Mouse (Mus musculus) midbrain, embryonic 11.5 days (tissue): Measurements from ENCODE around the gene Slc35f3. TPM values are rescaled to one million over a fixed set of nuclear protein-coding genes. Genes with fewer than 3 reads are reported as not detected.

Source experiments
- ATAC-seq: fragments of 200-750 bp; cut with Nextera tagmentation; 2 replicates; pipeline ENCODE4 v1.8.0; 2017; ENCODE audit warnings: moderate TSS enrichment, moderate library complexity; ENCODE audit not compliant: low FRiP score
- DNase-seq: peaks from one replicate; pipeline ENCODE4 v3.0.0; 2015; ENCODE audit warnings: low spot score; ENCODE audit errors: missing footprints
- H3K27ac ChIP-seq: fragments of 300-500 bp; sonication (generic); 2 replicates; pipeline ENCODE4 v1.5.1; 2014; ENCODE audit warnings: low read depth, low read length
- H3K27me3 ChIP-seq: fragments of 300-500 bp; sonication (generic); 2 replicates; pipeline ENCODE4 v1.6.1; 2014; ENCODE audit warnings: mild to moderate bottlenecking, low read length, moderate library complexity, mixed read lengths; ENCODE audit not compliant: control insufficient read depth, insufficient read depth
- H3K36me3 ChIP-seq: fragments of 300-500 bp; sonication (generic); 2 replicates; pipeline ENCODE4 v1.6.1; 2014; ENCODE audit warnings: mild to moderate bottlenecking, low read length, moderate library complexity, mixed read lengths; ENCODE audit not compliant: control insufficient read depth, insufficient read depth
- H3K4me1 ChIP-seq: fragments of 300-500 bp; sonication (generic); 2 replicates; pipeline ENCODE4 v1.6.1; 2014; ENCODE audit warnings: low read length; ENCODE audit not compliant: control insufficient read depth, insufficient read depth
- H3K4me2 ChIP-seq: fragments of 300-500 bp; sonication (generic); 2 replicates; pipeline ENCODE4 v1.6.1; 2014; ENCODE audit warnings: mild to moderate bottlenecking, moderate library complexity
- H3K4me3 ChIP-seq: fragments of 300-500 bp; sonication (generic); 2 replicates; pipeline ENCODE4 v1.5.1; 2014; ENCODE audit warnings: low read depth, low read length
- H3K9ac ChIP-seq: fragments of 300-500 bp; sonication (generic); 2 replicates; pipeline ENCODE4 v1.6.1; 2014; ENCODE audit warnings: low read length
- H3K9me3 ChIP-seq: fragments of 300-500 bp; sonication (generic); 2 replicates; pipeline ENCODE4 v1.6.1; 2016; ENCODE audit warnings: low read length; ENCODE audit not compliant: control insufficient read depth
- WGBS: fragments of 180-500 bp; shearing (Covaris S2); extraction: QIAGEN DNeasy Blood & Tissue Kit; methylation state at CpG from one replicate; pipeline ENCODE4 v1.1.7; 2014; 5-methylcytosine and 5-hydroxymethylcytosine counted together
- polyA plus RNA-seq: library from polyadenylated mRNA; unstranded; fragments of >200 nt; fragmentation: Nextera tagmentation; extraction: Ambion mirVana; gene quantifications from 2 replicates; pipeline ENCODE4 v1.2.1, GENCODE M21; 2014

Slc35f3 gene
- polyA plus RNA-seq, 1 experiment from 2014 or later: not detected

GRCm38 (mm10) chr8:126309015-126309414, 10.7 kb downstream of the Slc35f3 start:
- ATAC-seq (no peak), DNase-seq (no peak)
- 64% methylated on average over 1 of the region's 1 CpGs for WGBS

GRCm38 (mm10) chr8:126324931-126325330, 26.6 kb downstream of the Slc35f3 start:
- Histone ChIP-seq H3K9ac (no peak overlapping the region), H3K36me3 (no peaks in the 10 kb centered on the region), H3K27ac (no peak overlapping the region), H3K9me3 (no peaks in the 10 kb centered on the region), H3K4me3 (no peak overlapping the region), H3K4me1 (no peaks in the 10 kb centered on the region), H3K27me3 (no peaks in the 10 kb centered on the region), H3K4me2 (no peak overlapping the region)
- 78% methylated on average over 2 of the region's 2 CpGs for WGBS
- DNase-seq (no peak), ATAC-seq (no peak)

More at GRCm38 (mm10) chr8:126309015-126309414, 10.7 kb downstream of the Slc35f3 start:
- Histone ChIP-seq H3K36me3 (no peaks in the 10 kb centered on the region), H3K4me2 (no peak overlapping the region), H3K27me3 (no peaks in the 10 kb centered on the region), H3K4me1 (no peaks in the 10 kb centered on the region), H3K9me3 (no peaks in the 10 kb centered on the region), H3K9ac (no peak overlapping the region), H3K27ac (no peak overlapping the region), H3K4me3 (no peak overlapping the region)

GRCm38 (mm10) chr8:126326136-126326535, 27.8 kb downstream of the Slc35f3 start:
- no peak overlapping the region for H3K4me3 ChIP-seq
- no peaks in the 10 kb centered on the region for H3K9me3 ChIP-seq
- H3K27ac ChIP-seq: no peak overlapping the region
- H3K9ac ChIP-seq: no peak overlapping the region
- 68% methylated on average over 1 of the region's 1 CpGs for WGBS
- no peaks in the 10 kb centered on the region for H3K4me1 ChIP-seq
- H3K4me2 ChIP-seq: no peak overlapping the region
- H3K36me3 ChIP-seq: no peaks in the 10 kb centered on the region
- no peak for DNase-seq
- no peaks in the 10 kb centered on the region for H3K27me3 ChIP-seq
- no peak for ATAC-seq

- Histone ChIP-seq H3K4me3 (no peak overlapping the region), H3K27ac (no peak overlapping the region), H3K36me3 (no peaks in the 10 kb centered on the region), H3K27me3 (no peaks in the 10 kb centered on the region), H3K4me2 (no peak overlapping the region), H3K9ac (no peak overlapping the region), H3K4me1 (no peaks in the 10 kb centered on the region), H3K9me3 (no peaks in the 10 kb centered on the region)
- ATAC-seq: no peak
- 85% methylated on average over 8 of the region's 8 CpGs for WGBS
- no peak for DNase-seq
Measured at GRCm38 (mm10) chr8:126326731-126327130, 28.4 kb downstream of the Slc35f3 start.

GRCm38 (mm10) chr8:126327786-126328185, 29.4 kb downstream of the Slc35f3 start:
- Histone ChIP-seq H3K27me3 (no peaks in the 10 kb centered on the region), H3K36me3 (no peaks in the 10 kb centered on the region), H3K9ac (no peak overlapping the region), H3K4me1 (no peaks in the 10 kb centered on the region), H3K9me3 (no peaks in the 10 kb centered on the region), H3K27ac (no peak overlapping the region), H3K4me3 (no peak overlapping the region), H3K4me2 (no peak overlapping the region)
- DNase-seq (no peak), ATAC-seq (no peak)
- WGBS: 82% methylated on average over 5 of the region's 5 CpGs

GRCm38 (mm10) chr8:126338864-126339263, 40.5 kb downstream of the Slc35f3 start:
- Histone ChIP-seq H3K4me3 (no peak overlapping the region), H3K9me3 (no peaks in the 10 kb centered on the region), H3K4me2 (no peak overlapping the region), H3K27me3 (no peaks in the 10 kb centered on the region), H3K9ac (no peak overlapping the region), H3K36me3 (no peaks in the 10 kb centered on the region), H3K4me1 (no peaks in the 10 kb centered on the region), H3K27ac (no peak overlapping the region)
- WGBS: 95% methylated on average over 2 of the region's 3 CpGs
- DNase-seq: no peak
- no peak for ATAC-seq

- Histone ChIP-seq H3K9me3 (no peaks in the 10 kb centered on the region), H3K27ac (no peak overlapping the region), H3K4me1 (no peaks in the 10 kb centered on the region), H3K4me2 (no peak overlapping the region), H3K27me3 (no peaks in the 10 kb centered on the region), H3K4me3 (no peak overlapping the region), H3K36me3 (no peaks in the 10 kb centered on the region), H3K9ac (no peak overlapping the region)
- ATAC-seq (no peak), DNase-seq (no peak)
- 89% methylated on average over 3 of the region's 3 CpGs for WGBS
Measured at GRCm38 (mm10) chr8:126339357-126339756, 41.0 kb downstream of the Slc35f3 start.

GRCm38 (mm10) chr8:126341200-126341599, 42.8 kb downstream of the Slc35f3 start:
- no peak overlapping the region for H3K4me2 ChIP-seq
- 46% methylated on average over 1 of the region's 1 CpGs for WGBS
- ATAC-seq: no peak

GRCm38 (mm10) chr8:126343427-126343826, 45.1 kb downstream of the Slc35f3 start:
- 81% methylated on average over 5 of the region's 5 CpGs for WGBS
- ATAC-seq (no peak), DNase-seq (no peak)
- no peak overlapping the region for H3K9ac ChIP-seq
- no peaks in the 10 kb centered on the region for H3K9me3 ChIP-seq
- H3K4me2 ChIP-seq: no peak overlapping the region
- H3K4me1 ChIP-seq: no peaks in the 10 kb centered on the region
- H3K27me3 ChIP-seq: no peaks in the 10 kb centered on the region
- no peak overlapping the region for H3K4me3 ChIP-seq
- H3K27ac ChIP-seq: no peak overlapping the region
- no peaks in the 10 kb centered on the region for H3K36me3 ChIP-seq

More at GRCm38 (mm10) chr8:126341200-126341599, 42.8 kb downstream of the Slc35f3 start:
- no peak for DNase-seq
- Histone ChIP-seq H3K9me3 (no peaks in the 10 kb centered on the region), H3K9ac (no peak overlapping the region), H3K4me1 (no peaks in the 10 kb centered on the region), H3K27me3 (no peaks in the 10 kb centered on the region), H3K36me3 (no peaks in the 10 kb centered on the region), H3K27ac (no peak overlapping the region), H3K4me3 (no peak overlapping the region)

- H3K9ac ChIP-seq: no peak overlapping the region
- no peaks in the 10 kb centered on the region for H3K9me3 ChIP-seq
- H3K4me2 ChIP-seq: no peak overlapping the region; the same call in 1 of the 2 replicates
- no peak for ATAC-seq
- 54% methylated on average over 4 of the region's 4 CpGs for WGBS
- no peak overlapping the region for H3K4me3 ChIP-seq
- no peaks in the 10 kb centered on the region for H3K27me3 ChIP-seq
- peak; percentile 83 for DNase-seq
- no peaks in the 10 kb centered on the region for H3K36me3 ChIP-seq
- H3K27ac ChIP-seq: no peak overlapping the region
- no peaks in the 10 kb centered on the region for H3K4me1 ChIP-seq
Measured at GRCm38 (mm10) chr8:126345100-126345499, 46.7 kb downstream of the Slc35f3 start.
